Mouse (Mus musculus) left cerebral cortex, postnatal 14 days (tissue): ENCODE results near the gene Slc9a6. TPM values are rescaled to one million over a fixed set of nuclear protein-coding genes. Genes with fewer than 3 reads are reported as not detected.

Experiments used
- DNase-seq, 2 experiments: peaks; one replicate each; pipeline ENCODE4 v3.0.0; 2021 to 2022; ENCODE audit warnings: low spot score in 2 of 2, mixed read lengths in 1 of 2
- intact Hi-C: fragments of 180-260 bp; cut with DNase I; formaldehyde crosslinking; loops from one replicate; pipeline ENCODE4 v1.15.1; 2025
- total RNA-seq, 2 experiments: library from RNA; stranded (reverse); gene quantifications; 2 replicates each; pipeline ENCODE4 v1.2.3; 2021

The Slc9a6 gene
- total RNA-seq, 2 experiments from 2014 or later: 79.1 to 93.0 TPM

DNA sequence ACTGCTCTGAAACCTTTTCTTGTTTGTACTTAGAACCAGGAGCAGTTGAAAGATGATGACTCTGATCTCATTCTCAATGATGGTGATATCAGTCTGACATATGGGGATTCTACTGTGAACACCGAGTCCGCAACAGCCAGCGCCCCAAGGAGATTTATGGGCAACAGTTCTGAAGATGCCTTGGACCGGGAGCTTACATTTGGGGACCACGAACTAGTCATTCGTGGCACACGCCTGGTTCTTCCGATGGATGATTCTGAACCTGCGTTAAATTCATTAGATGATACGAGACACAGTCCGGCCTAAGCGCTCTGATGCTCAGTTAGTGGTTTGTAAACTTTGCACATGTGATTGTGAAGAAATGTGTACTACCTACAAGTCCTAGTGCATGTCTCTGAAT lies 51.6 kb downstream of the Slc9a6 start:
- no peak for DNase-seq
- intact Hi-C loops: no loop called here

DNA sequence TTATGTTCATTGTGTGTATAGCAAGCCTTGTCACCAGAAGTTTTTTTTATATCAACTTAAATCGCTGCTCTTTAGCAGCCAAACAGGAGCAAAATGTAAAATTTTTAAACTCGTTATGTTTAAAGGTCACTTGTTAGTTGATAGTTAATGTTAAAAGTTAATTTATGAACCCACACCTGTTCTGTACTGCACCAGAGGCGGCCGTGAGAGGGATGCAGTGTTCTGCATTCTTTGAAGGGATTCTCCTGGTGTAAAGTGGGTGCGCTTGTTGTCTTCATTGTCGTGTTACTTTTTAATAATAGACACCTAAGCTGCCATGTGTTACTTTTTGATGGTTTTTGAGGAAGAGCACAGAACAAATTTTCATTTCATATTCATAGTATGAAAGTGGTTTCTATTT lies 52.8 kb downstream of the Slc9a6 start:
- DNase-seq: no peak
- intact Hi-C loops: no loop called here

DNA sequence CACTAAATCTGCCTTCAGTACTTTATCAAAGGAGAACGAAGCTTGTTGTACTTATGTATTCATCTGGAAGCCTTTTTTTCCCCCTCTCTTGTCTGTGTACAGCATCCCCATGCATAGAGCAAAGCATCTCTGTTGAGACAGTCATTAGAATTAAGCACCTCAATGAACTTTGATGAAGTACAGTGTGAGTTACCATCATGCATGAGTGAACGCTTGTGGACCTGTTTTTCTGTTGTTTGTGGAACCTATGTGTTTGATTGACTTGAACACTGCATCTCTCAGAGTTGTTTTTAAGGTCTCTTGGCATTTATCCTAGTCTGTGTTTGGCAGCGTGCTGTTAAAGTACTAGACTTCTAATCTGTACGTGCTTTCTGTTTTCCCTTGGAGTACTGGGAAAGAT lies 53.8 kb downstream of the Slc9a6 start:
- intact Hi-C loops: no loop called here
- no peak for DNase-seq

DNA sequence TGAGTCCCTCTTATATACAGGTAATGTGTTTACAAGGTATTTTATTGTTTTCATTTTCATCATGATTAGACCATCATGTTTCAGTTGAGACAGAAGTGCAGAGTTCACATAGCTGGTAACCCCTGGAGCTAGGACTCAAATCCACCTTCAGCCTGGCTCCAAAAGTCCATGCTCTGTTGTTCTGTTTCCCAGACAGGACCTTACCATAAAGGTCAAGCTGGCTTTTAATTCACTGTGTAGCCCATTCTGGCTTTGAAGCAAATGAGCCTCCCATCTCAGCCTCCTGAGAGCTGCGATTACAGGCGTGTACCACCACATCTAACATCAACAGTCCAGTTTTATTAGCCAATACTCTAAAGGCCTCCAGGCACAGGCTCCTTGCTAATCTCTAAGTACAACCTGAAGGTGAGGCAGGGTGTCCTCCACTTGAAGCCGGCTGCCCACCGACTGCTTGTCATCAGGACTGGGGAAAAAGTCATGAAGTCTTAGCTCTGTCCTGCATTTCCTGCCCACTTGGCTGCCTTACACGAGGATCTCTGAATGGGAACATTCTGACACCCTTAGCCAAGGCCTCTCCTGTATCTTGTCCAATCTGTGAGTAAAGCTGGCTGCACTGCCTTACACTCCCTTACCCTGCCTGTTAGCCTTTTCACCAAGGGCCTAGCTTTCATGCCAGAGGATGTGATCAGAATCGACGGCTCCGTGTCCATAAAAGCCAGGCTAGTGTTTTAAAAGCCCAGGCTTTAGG lies 55.8 kb downstream of the Slc9a6 start:
- DNase-seq: no peak
- intact Hi-C loops: no loop called here

DNA sequence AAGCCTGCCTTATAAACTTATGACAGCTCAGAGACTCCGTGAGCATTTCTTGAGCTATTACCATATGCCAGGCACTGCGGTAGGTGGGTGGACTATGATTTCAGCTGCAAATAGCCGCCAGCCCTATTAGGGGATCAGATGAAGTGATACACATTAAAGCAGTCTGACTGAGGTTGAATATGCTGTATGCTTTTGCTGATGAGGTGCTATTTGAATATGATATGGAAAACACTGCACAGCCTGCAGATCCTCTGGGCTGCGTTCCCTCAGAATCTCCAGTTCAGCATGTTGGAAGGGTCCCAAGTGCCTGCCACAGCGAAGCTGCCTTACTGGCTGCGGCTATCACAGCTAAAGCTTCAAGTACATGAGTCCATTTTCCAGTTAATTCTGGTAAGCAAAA lies 57.7 kb downstream of the Slc9a6 start:
- peak in 1 of 2 experiments; percentile 19 for DNase-seq
- intact Hi-C loops: no loop called here

DNA sequence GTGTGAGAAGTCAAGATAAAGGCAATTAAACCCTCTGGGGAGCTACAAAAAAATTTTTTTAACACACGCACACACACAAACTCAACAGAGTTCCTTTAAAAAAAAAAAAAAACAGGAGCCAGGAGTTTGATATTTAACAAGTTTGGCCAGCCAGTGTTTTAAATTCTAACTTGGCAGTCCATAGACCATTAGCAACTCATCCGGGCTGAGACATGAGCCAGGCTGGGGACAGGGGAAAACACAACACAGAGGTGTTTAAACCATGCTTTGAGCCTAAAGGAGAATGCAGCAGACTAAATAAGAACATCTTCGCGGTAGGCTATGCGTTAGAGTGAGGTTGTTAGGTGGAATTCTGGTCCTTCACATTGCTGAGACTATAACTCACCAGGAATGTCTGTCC lies 58.5 kb downstream of the Slc9a6 start:
- intact Hi-C loops: no loop called here

DNA sequence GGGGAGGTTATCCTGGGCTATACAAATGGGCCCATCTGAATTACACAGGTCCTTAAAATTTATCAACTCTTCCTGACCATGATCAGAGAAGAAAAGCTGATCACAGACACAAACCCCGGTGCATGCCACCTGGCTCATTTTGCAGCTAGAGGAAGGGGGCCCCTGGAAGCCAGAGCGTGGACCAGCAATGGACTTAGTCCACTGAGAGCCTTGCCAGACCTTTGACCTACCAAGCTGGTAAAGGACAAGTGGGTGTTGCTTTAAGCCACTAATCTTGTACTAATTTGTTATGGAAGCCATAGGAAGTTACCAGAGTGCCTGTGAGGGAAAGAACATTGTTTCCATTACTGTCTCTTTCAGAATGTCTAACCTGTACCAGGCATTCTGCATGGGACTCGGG lies 58.9 kb downstream of the Slc9a6 start:
- no peak for DNase-seq
- intact Hi-C loops: no loop called here

More for the DNA sequence above, 58.5 kb downstream of the Slc9a6 start:
- no peak for DNase-seq

DNA sequence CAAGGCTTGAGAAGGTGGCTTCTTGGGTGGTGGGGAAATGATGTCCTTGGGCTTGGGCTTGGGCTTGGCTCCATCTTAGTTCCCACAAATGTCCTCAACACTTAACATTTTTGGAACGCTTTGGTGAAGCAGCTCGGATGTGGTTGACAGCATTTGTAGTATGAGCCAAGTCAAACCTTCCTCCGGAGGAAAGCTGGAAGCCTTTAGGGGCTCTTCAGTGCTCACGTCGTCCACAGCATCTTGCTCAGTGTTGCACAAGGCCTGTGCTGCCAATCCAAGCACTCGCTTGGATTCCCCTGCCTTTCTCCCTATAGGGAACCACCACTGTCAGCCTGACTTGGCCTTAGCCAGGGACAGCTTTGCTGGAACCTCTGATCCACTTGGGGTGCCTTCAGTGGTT lies 66.0 kb downstream of the Slc9a6 start:
- intact Hi-C loops: no loop called here
- no peak for DNase-seq

DNA sequence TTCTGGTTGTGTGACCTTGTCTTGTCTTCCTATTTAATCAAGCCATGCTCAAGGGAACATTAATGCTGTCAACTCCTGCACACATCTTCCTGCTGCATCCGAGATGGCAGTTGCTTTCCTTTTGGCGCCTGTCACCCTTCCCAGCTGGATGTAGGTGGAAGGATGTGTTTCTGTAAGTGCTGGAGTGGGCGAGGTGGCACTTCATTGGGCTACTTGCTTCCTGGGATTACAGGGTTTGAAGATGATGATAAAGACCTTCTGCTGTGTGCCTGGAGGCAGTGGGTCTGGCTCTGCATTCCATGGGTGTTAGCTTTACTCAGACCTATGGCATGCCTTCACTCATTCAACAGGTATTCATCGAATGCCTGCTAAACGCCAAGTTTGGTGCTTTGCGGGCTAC lies 68.2 kb downstream of the Slc9a6 start:
- intact Hi-C loops: no loop called here
- DNase-seq: no peak

DNA sequence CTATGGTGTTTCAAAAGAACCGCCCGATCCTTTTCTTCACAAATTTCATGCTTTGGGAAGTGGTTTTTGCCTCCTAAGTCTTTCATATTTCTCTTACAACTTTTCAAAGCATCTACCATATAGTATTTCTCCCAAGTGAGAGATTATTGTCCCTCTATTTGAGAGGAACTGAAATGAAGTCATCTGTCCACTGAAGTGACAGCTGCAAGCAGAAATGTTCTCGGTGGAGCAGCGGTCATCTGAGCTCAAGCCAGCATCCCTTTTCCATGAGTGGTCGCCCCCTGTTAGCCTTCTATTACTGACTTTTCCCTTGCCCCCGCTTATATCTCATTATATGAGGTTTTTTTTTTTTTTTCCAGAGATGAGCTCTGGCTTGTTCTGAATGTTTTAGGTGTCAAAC lies 69.5 kb downstream of the Slc9a6 start:
- DNase-seq: no peak
- intact Hi-C loops: no loop called here

DNA sequence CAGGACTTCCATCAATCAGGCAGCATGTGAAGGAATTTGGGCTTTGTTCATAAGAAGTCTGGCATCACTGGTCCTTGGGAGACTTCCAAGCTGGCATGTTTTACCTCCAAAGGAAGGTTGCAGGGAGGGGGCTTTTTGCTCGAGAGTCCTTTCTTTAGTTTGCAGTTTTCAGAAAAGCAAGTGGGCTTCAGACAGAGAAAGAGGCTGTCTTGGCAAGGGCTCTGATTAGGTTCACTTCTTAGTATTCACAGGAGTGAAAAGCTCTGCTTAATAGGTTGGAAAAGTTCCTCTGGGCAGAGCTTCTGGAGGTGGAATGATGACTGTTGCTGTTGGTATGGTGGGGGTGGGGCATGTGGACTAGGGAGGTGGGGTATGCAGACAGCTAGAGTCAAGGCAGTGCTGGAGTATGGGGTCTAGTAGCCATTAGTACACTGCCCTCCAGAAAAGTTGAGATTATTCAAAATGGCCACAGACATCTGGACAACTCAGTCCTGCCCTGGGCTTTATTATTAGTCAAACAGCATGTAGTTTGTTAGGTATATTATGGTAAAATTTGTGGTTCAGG lies 72.7 kb downstream of the Slc9a6 start:
- intact Hi-C loops: no loop called here
- no peak for DNase-seq

DNA sequence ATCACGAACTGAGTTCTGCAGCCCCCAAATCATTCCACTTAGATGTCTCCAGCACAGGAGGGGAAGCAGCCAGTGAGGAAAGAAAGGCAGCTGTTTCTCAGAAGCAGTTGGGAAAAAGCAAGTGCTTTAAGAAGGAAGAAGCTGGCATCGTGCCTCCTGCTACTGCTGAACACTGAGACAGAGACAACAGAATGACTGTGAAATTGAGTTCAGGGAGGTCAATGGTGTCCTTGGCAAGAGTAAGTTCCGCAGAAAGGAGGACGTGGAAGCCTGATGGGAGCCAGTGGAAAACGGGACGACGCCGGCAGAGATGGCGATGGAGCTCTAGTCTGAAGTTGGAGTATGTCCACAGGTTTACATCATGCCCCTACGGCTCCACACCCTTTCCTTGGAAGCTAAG lies 74.0 kb downstream of the Slc9a6 start:
- intact Hi-C loops: no loop called here
- peak; percentile 6 to 11 for DNase-seq

DNA sequence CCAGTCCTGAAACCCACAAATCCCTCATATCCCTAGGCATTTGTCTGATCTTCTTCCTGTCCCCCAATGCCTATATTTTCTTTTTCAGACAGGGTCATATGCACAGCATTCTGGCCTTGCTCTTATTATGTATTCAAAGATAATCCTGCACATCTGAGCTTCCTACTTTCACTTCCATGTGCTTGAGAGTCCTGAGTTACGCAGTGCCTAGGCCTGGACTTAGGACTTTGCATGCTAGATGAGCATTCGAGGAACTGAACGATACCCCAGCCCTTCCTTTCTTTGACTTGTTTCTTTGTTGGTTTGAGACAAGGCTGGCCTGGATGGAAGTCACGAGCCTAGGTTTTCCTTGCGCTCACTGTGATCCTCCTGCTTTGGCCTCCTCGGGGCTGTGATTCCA lies 83.0 kb downstream of the Slc9a6 start:
- no peak for DNase-seq
- intact Hi-C loops: no loop called here

DNA sequence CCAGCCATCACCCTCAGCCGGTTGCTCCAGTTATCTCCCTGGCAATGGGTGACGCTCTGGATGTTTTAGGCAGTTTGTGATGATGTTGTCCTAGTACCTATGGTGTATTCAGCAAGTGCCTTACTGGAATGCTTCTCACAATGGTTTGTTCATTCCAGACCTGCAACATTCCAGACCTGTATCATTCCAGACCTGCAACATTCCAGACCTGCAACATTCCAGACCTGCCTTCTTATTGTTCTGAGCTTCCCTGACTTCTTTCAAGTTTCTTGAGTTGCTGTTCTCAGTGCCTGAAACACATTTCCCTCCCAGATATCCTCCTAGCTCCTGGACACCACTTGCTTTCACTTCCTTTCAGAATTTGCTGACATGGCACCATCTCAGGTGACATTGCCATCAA lies 85.0 kb downstream of the Slc9a6 start:
- intact Hi-C loops: no loop called here
- no peak for DNase-seq

DNA sequence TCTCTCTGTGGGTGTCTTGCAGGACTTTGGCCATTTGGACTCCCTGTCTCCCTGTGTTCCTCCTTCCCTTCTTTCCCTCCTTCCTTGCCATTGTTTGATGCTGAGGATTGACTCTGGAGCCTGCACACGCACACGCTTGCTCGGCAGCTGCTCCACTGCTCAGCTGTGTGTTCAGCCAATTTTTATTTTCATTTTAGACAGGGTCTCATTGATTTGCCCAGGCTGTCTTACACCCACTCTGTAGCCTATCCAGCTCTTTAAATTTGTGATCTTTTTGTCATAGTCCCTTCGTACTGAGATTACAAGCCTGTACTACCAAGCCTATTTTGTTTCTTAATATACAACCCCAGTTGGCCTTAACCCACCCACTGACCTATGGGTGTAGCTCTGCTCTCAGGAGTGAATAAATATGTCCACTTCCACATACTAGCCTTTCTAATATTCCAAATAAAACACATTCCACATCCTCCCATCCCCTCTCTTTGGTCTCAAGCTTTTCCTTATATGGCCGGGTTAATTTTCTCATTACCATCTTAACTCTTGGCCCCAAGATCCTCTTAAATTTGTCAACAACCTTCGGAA lies 87.7 kb downstream of the Slc9a6 start:
- DNase-seq: no peak
- intact Hi-C loops: no loop called here

DNA sequence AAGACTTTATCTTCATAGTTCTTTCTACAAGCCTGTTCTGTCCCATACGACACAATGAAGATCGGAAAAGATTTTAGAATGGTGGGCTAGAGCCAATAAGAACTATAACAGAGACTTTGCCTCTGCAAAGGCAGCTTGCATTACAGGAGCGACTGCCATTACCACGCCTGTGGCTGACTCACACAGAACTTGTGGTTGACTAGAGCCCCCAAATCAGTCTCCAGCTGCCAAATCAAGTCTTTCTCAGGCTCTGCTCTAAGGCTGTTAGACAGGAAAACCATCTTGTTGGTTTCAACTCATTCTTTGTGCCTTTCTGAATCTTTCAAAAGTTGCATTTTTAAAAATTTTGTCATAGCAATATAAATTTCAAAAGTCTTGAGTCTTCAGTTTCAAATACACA lies 88.3 kb downstream of the Slc9a6 start:
- no peak for DNase-seq
- intact Hi-C loops: no loop called here

DNA sequence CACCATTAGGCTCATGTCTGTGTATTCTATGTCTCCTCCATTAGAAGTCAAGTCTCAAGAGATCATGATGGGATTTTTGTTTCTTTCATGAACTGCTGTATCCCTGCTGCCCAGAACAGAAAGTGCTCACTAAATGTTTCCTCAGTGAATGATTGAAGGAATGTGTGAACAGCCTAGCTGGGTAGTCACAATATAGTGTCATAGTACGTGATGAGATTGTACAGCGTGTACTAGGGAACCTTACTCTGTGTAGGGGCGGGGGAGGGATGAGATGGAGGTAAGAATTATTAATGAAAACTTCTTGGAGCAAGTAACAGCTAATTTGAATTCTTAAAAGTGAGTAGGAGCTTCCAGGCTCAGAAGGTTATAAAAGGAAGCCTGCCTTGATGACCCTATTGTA lies 91.7 kb downstream of the Slc9a6 start:
- intact Hi-C loops: no loop called here
- DNase-seq: no peak

DNA sequence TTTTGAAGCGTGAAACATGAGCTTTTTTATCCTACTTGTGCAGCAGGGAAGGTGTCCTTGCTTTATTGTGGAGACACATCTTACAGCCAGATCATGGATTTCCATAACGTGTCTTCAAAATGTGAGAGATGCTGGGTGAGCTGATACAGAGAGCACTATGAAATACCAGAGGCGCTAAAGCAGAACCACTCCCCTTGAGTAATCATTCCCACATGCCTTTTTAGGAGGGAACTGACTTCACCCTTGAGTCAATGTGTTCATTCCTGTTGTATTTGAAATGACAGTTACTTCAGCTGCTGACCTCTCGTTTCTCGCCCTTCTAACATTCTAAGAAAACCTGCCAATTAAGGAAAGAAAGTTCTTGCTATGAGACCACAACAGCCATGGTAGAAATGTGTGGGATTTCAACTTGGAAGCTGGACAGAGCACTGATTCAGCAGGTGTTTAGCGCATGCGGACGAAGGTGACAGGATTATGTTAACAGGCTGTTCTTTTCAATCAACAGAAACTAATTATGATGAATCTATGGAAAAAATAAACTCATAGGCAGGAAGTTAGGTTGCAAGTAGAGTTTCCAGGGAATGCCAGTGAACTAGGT lies 94.5 kb downstream of the Slc9a6 start:
- no peak for DNase-seq
- intact Hi-C loops: no loop called here

DNA sequence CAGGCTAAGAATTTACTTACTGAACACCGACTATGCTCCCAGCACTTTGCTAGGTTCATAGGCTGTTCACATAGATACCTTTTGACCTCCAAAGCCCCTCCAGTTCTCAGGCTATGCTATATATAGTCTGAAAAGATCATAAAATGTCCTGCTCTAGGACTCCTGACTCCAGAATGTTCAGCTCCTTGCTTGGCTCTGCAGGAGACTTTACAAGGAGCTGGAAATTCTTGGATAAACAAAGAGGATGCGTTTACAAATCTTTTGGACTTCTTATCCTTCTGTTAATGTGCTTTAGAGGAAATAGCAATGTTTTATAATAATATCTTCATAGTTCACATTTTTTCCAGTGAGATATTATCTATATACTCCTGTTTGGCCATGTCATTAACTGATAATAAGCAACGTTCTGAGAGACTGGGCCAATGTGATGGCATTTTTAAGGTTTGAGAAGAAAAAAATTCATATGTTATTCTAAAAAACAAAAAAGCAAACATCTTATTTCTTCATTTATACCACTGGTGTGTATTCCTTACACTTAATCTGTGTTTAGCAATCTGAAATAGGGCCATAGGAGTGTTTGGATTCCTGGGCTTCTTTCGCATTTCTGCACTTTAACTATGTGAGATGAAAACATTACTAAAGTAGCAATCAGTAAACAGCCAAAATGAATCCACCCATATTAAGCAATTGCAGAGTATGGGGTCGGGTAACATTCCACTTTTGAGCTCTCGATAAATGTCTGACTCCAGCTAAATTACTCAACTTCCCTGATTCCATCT lies 99.2 kb downstream of the Slc9a6 start:
- intact Hi-C loops: no loop called here
- no peak for DNase-seq

DNA sequence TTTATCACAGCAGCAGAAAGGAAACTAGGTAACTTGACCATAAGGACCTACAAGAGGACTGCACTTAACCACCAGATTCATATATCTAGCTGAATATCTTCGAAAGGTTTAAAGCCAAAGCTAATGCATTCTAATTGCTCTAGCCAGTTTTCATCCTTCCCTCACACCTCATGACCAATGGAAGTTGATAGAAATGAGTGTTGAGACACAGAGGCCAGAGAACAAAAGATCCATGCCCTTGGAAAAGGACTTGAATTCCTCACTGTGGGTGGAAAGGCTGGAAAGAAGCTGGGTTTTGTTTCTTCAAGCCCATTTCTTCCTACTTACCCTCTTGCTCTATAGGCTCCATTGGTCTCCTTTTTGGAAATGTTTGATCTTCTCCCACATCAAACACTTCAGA lies 101.0 kb downstream of the Slc9a6 start:
- intact Hi-C loops: no loop called here
- DNase-seq: no peak
